Mouse (Mus musculus): Measurements from ENCODE around the gene C8b.

Gene C8b

GRCm38 (mm10) chr4:104810710-104811286, 44.7 kb downstream of the C8b start:
- DNase-seq (ENCODE audit: low spot score) = peak; percentile 10

DNA sequence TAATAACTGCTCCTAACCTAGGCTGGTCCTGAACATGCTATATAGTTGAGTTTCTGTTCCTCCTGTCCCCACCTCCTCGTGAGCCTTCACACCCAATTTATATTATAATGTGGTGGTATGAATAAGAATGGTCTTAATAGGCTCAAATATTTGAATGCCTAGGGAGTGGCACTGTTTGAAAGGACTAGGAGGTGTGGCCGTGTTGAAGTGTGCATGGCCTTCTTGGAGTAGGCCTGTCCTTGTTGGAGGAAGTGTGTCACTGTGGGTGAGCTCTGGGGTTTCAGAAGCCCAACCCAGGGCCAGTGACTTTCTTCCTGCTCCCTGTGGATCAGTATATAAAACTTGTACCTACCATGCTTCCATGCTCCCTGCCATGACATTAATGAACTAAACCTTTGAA, 47.5 kb downstream of the C8b start:
- DNase-seq (ENCODE audit: low spot score) = no peak

DNA sequence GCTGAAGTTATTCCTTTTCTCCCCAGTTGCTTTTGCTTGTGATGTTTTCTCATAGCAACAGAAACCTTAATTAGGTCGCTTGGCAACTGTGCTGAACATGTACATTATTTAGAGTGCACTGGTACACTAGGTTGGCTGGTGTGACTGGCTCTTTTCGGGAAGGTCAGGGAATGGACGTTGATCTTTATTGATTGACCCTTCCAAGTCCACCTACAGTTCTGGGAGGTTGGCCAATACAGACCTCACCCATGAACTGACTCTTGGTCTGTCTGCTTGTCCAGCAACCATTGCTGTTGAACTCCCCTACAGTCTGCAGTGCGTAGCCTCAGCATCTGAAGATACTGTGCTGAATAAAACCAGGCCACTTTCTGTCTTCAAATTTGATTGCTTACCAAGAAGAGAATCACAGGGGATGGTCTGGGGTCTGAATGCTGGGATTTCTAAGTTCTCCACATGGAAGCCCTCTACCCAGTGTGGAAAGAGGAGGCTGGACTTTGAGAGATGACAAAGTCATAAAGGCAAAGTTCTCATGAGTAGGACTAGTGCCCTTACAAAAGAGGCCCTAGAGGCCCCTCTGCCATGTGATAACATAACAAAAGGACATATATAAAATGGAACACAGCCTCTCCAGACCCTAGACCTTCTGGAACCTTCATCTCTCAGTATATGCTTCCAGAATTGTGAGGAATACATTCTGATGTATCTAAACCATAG, 50.6 kb downstream of the C8b start:
- no peak for DNase-seq (ENCODE audit: low spot score)

DNA sequence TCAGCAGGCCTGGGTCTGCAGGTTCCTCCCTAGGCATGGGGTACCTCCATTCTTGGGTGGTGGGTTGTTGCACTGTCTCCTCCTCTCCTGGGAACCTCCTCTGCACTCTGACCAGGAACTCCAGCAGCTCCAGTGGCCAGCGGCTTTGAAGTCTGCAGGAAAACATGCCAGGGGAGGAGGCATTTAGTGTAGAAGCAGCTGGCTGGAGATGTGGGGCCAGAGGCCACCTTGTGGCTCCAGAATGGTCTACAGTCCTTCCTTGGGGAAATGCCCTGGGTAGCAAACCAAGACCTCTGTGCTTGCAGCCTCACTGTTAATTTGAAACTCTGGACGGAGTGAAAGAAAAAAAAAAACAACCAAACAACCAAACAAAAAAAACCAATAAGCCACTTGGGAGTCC, 51.4 kb downstream of the C8b start:
- no peak for DNase-seq (ENCODE audit: low spot score)

- DNase-seq (ENCODE audit: low spot score) = no peak
Measured at GRCm38 (mm10) chr4:104818986-104819385, 52.9 kb downstream of the C8b start.

- no peak for DNase-seq (ENCODE audit: low spot score)
Measured at GRCm38 (mm10) chr4:104819891-104820290, 53.8 kb downstream of the C8b start.

DNA sequence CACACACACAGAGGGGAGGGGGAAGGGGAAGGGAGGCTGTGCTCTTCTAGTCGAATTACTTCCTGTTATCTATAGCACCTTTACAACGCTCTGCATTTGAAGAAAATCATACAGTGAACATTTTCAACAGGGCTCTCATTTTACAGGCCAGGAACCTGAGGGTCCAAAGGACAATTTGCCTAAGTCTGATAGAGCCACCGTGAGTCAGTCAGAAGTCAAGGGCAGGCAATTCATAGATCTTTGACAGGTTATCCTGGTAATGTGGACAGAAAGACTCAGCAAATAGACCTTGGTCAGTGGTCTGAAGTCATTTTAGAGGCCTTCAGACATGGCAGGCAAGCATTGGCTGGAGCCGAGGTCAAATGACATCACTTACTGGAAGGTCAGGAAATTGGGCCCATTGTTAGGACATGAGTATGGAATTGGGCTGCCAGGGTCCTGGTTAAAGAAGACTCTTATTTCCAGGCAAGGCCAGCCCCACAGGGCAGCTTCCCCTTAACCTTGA, 57.5 kb downstream of the C8b start:
- no peak for DNase-seq (ENCODE audit: low spot score)

DNA sequence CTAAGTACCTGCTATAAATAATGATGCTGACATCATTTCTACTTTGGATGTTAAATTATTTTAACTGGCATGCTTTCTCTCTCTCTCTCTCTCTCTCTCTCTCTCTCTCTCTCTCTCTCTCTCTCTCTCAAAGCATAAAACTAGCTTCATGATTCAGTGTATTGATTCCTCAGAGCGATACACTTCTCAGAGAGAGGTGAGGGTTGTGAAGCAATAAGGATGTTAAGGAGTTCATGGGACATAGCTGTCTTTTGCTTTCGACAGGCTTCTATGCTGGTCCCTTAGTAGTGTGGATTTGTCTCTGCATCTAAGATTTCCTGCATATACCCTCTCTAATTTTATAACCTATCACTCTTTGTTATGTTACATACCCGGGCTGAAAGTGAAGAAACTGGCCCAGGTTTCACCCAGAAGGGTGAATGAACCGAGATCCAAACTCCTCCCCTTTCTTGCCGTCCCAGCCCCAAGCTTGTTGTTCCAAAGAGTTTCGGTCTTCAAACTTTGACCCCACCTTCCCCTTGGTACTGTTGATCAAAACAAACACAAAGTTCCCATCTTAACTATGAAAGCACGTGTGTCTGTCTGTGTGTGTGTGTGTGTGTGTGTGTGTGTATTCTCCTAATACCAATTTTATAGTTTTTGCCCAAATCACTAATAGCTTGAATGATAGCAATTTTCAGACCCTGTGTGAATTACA, 58.4 kb downstream of the C8b start:
- DNase-seq (ENCODE audit: low spot score) = no peak

- DNase-seq (ENCODE audit: low spot score) = no peak
Measured at GRCm38 (mm10) chr4:104828939-104829338, 62.8 kb downstream of the C8b start.

DNA sequence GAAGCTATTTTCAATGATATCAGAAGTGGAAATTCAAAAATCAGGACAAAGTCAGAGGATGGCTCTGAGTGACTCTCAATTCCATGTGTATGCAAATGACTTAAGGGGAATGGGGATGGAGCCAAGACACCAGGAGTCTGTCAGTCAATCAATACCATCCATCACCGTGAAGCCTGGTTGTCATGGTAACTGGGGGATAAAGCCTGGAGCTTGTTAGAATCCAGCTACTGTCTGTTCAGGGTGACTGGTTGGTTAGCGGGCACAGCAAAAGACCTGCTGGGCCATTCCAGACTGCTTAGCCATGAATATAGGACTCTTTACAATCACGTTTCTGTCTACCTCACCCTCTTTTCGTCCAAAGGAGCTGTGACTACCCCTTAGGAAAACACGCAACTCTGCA, 69.0 kb downstream of the C8b start:
- no peak for DNase-seq (ENCODE audit: low spot score)

DNA sequence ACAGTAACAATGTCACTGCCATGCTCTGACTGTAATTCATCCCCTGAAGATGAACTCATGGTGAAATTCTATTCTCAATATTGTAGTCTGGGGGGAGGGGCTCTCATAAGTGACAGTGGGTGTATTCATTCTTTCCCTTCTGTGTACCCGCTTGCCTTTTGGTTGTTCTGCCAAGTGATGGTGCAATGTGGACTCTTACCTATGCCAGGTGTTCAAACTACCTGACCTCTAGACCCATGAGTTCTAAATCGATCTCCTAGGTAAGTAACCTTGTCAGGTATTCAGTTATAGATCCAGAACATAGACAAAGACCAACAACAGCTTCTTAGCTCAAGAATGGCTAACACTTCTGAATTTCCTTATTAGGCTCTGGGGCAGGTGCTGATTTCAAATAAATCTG, 72.2 kb downstream of the C8b start:
- no peak for DNase-seq (ENCODE audit: low spot score)

- DNase-seq (ENCODE audit: low spot score) = no peak
Measured at GRCm38 (mm10) chr4:104842204-104842603, 76.1 kb downstream of the C8b start.

DNA sequence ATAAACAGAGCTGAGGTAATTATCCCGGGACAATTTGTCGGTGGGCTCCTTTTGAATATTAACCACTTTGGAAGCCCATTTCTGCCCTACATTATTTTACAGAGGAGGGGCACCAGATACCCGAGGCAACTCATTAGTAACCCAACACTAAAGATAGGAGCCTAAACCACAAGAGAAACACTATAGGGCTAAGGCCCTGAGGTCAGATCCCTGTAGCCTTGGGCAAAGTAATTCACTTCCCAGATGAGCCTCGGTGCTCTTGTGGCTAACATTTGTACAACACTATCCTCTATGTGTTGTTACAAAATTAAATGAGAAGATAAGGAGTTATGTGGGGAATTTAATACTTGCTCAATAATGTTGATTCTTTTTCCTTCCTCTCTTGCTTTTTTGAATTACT, 77.4 kb downstream of the C8b start:
- DNase-seq (ENCODE audit: low spot score) = no peak

Measured in ovary, adult 18-20 months (tissue).